Mouse (Mus musculus) gonadal fat pad, adult 2 months (tissue): ENCODE measurements around the gene Vmn1r130. TPM values are rescaled to one million over a fixed set of nuclear protein-coding genes. Genes with fewer than 3 reads are reported as not detected.
"Not testable (repeated sequence)": the region's sequence is repeated elsewhere in the genome, so short reads cannot be mapped to it uniquely, and the experiment has no call there.

ENCODE experiments used
- DNase-seq: peaks from one replicate; pipeline ENCODE4 v3.0.0-alpha.2; 2012; ENCODE audit warnings: low read depth
- polyA plus RNA-seq: library from polyadenylated mRNA; depleted of rRNA; stranded (reverse); fragments of >200 nt; gene quantifications from 2 replicates; pipeline ENCODE4 v1.2.3, GENCODE M21; 2012; rRNA removed

The Vmn1r130 gene
- not detected in 2 replicates for polyA plus RNA-seq

GRCm38 (mm10) chr7:21511480-21511879 lies at the start of gene Vmn1r130:
Vmn1r130 (plus strand) TSS chr7:21511780.
- not testable (repeated sequence) for DNase-seq

- not testable (repeated sequence) for DNase-seq
These were observed 34.4 kb downstream of the Vmn1r130 start, which contains the start of gene Vmn1r131 for GRCm38 (mm10) chr7:21545990-21546389. Vmn1r131 (minus strand) TSS chr7:21546090.

Other genes with a start within 250 kb of the Vmn1r130 start
- gene Vmn1r125, start 239.6 kb upstream of the Vmn1r130 start, polyA plus RNA-seq, result not detected in 2 replicates
- gene Vmn1r126, start 210.3 kb upstream of the Vmn1r130 start, polyA plus RNA-seq, result not detected in 2 replicates
- gene Vmn1r127, start 191.9 kb upstream of the Vmn1r130 start, polyA plus RNA-seq, result not detected in 2 replicates
- not detected in 2 replicates for gene Vmn1r128, start 162.4 kb upstream of the Vmn1r130 start, polyA plus RNA-seq
- not detected in 2 replicates for gene Vmn1r129, start 150.5 kb upstream of the Vmn1r130 start, polyA plus RNA-seq
- not detected in 2 replicates for gene Gm6882, start 79.0 kb upstream of the Vmn1r130 start, polyA plus RNA-seq
- not detected in 2 replicates for gene Vmn1r131, start 34.3 kb downstream of the Vmn1r130 start, polyA plus RNA-seq
- not detected in 2 replicates for gene Vmn1r132, start 102.3 kb downstream of the Vmn1r130 start, polyA plus RNA-seq
- gene Gm4175, start 249.7 kb downstream of the Vmn1r130 start, polyA plus RNA-seq, result not detected in 2 replicates